Mouse (Mus musculus): ENCODE data around the gene Alkbh4.
"Not testable (repeated sequence)": the region's sequence is repeated elsewhere in the genome, so short reads cannot be mapped to it uniquely, and the experiment has no call there.

The Alkbh4 gene

GRCm38 (mm10) chr5:136135571-136136291 lies at the start of gene Alkbh4, which contains the start of gene Lrwd1:
Alkbh4 (plus strand) TSS chr5:136136146.
Lrwd1 (minus strand) TSS chr5:136136074.
- DNase-seq (ENCODE audit: extremely low spot score, low read depth, low spot score) = peak; percentile 67

GRCm38 (mm10) chr5:136086290-136086689 lies 49.7 kb upstream of the Alkbh4 start:
- no peak for DNase-seq (ENCODE audit: extremely low spot score, low read depth, low spot score)

DNA sequence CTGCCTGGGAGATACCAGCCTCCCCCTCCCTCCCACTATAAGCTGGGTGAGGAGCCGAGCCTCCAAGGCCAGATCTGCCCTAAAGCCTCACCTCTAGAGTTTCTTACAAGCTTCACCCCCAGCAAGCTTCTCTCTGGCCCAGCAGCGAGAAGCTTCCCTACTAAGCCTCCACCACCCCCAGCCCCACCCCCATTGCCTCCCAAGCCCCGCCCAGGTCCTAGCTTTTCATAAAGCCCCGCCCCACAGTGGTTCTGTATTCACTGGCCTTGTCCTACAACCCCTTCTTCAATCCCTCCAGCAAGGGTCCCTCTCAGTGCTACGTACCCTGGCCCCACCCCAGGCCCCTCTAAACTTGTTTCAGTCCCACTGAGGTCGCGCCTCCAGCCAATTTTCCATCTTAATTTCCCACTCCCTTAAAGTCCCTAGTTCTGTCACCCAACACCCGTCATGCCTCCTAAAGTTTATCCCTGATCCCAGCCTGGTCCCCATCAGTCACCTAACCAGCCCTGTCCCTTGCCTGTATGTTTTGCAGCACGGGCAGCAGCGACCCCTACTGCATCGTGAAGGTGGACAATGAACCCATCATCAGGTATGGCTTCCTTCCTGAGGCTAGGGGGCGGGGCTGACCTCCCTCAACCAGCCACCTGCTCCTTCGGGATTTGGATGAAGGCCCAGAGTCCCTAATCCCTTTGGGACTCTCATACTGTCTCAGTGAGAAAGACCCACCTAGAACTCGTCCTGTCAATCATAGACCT lies 46.9 kb upstream of the Alkbh4 start:
- DNase-seq (ENCODE audit: extremely low spot score, low read depth, low spot score) = no peak

- no peak for DNase-seq (ENCODE audit: extremely low spot score, low read depth, low spot score)
Measured at GRCm38 (mm10) chr5:136091927-136092326, 44.0 kb upstream of the Alkbh4 start.

GRCm38 (mm10) chr5:136094249-136095010 lies 41.5 kb upstream of the Alkbh4 start:
- no peak for DNase-seq (ENCODE audit: extremely low spot score, low read depth, low spot score)

GRCm38 (mm10) chr5:136095089-136095488 lies 40.9 kb upstream of the Alkbh4 start:
- no peak for DNase-seq (ENCODE audit: extremely low spot score, low read depth, low spot score)

DNA sequence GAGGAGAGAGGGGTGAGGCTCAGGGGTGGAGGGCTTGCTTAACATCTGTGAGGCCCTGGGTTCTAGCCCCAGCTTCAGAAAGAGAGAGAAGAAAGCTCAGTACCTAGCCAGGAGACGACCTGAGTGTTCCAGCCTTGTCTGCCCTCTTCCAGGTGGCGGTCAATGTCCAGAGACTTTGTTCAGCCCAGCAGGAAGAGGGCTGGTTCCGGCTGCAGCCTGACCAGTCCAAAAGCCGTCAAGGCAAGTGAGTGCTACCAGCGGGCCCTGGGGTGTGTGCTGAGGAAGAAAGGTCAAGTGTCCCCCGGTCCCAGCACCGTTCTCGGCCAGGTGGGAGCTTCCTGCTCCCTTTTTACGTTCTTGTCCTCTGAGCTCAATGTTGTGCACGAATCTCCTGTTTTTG lies 37.4 kb upstream of the Alkbh4 start:
- DNase-seq (ENCODE audit: extremely low spot score, low read depth, low spot score) = no peak

- peak; percentile 57 for DNase-seq (ENCODE audit: extremely low spot score, low read depth, low spot score)
Measured at GRCm38 (mm10) chr5:136102099-136102820, 33.7 kb upstream of the Alkbh4 start.

DNA sequence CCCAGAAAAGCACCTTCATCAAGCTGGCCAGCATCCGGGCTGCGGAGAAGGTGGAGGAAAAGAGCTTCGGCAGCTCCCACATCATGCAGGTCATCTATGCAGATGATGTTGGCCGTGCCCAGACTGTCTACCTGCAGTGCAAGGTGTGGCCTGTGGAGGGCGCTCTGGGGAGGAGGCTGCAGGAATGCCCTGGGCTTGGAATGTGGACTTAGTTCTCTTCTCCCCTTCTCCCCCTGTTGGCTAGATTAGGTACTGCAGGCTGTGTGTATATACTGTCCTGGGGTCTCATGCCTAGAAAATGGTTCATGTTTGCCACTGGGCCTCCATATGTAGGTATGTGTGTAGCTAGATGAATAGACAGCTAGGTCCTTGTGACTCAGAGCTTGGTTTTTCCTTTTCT lies 31.4 kb upstream of the Alkbh4 start:
- no peak for DNase-seq (ENCODE audit: extremely low spot score, low read depth, low spot score)

DNA sequence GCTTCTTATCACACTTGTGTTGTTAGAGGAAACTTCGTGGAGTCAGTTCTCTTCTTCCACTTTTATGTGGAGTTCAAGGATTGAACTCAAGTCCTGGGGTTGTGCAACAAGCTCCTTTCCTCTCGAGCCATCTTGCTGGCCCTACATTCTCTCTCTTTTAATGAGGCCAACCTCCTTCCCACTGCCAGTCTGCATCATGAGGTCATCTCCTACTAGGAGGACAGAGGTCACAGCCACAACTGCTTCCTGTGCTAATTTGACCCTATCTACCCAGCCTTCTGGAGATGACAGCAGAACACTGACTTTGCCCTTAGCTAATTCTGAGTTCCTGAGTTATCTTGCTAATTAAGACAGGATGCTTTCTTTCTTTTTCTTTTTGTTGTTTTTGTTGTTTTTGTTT lies 27.5 kb upstream of the Alkbh4 start:
- DNase-seq (ENCODE audit: extremely low spot score, low read depth, low spot score) = no peak

DNA sequence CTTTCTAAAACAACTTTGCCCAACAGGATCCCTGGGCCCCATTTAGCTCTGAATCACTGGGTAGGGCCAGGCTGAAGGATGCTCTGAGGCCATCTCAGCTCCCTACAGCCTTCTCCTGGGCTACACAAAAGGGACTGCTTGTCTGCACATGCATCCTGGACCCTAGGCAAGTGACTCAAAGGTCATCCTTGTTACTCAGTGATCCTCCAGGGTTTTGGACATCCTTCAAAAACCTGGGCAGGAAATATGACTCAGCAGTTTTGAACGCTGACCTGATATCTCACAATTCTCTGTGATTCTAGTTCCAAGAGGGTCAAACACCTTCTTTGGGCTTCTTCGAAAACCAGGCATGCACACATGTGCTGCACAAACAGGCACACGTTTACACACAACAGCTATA lies 26.9 kb upstream of the Alkbh4 start:
- no peak for DNase-seq (ENCODE audit: extremely low spot score, low read depth, low spot score)

DNA sequence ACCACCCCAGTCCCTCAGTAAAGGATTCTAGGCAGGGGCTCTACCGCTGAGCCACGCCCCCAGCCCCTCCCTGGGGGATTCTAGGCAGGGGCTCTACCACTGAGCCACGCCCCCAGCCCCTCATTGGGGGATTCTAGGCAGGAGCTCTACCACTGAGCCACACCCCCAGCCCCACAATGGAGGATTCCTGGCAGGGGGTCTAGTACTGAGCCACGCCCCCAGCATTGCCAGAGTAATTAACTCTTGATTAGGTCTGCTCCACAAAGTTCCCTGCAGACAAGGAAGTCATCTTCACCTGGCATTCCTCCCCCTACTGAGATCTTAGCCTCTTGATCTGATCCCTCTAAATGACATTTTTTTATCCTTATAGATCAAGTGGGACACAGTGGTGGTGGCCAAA lies 22.4 kb upstream of the Alkbh4 start:
- DNase-seq (ENCODE audit: extremely low spot score, low read depth, low spot score) = not testable (repeated sequence)

- DNase-seq (ENCODE audit: extremely low spot score, low read depth, low spot score) = peak; percentile 83
Measured at GRCm38 (mm10) chr5:136115891-136116783, 19.8 kb upstream of the Alkbh4 start, which contains the start of gene Polr2j. Polr2j (plus strand) TSS chr5:136116631.

DNA sequence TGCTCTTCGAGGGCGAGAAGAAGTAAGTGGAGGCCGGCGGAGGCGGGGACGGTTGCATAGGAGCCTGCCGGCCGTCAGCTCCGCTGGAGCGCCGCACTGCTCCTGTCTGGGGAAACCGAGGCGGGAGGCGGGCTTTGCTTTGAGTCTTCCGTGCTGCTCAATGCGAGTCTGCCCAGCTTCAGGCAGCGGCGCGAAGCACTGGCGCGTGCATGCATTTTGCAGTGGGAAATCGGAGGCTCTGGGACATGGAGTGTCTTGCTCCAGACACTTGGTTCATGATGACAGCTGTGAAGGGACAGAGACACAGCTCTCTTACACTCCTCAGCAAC lies 19.2 kb upstream of the Alkbh4 start:
- no peak for DNase-seq (ENCODE audit: extremely low spot score, low read depth, low spot score)

GRCm38 (mm10) chr5:136122165-136122564 lies 13.8 kb upstream of the Alkbh4 start:
- no peak for DNase-seq (ENCODE audit: extremely low spot score, low read depth, low spot score)

GRCm38 (mm10) chr5:136136292-136136990 lies 495 bp downstream of the Alkbh4 start:
- DNase-seq (ENCODE audit: extremely low spot score, low read depth, low spot score) = no peak

DNA sequence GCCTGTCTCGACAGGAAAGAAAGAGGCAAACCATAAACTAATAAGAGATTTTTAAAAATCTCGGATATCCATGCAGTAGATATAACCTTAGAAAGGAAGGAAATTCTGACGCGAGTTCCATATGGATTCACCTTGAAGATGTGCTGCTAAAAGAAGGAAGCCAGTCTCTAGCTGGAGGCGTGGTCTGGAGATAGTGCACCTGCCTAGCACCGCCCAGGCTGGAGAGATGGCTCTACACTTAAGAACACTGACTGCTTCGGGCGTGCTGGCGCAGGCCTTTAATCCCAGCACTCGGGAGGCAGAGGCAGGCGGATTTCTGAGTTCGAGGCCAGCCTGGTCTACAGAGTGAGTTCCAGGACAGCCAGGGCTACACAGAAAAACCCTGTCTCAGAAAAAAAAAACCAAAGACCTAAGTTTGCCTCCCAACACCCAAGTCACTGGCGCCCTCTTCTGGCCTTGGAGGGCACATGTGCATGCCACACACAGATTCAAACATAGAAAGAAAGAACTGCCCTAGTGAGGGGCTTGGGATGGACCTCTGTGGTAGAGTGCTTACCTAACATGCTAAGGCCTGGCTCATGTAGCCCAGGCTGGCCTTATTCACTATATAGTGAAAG lies 1.8 kb downstream of the Alkbh4 start:
- DNase-seq (ENCODE audit: extremely low spot score, low read depth, low spot score) = no peak

DNA sequence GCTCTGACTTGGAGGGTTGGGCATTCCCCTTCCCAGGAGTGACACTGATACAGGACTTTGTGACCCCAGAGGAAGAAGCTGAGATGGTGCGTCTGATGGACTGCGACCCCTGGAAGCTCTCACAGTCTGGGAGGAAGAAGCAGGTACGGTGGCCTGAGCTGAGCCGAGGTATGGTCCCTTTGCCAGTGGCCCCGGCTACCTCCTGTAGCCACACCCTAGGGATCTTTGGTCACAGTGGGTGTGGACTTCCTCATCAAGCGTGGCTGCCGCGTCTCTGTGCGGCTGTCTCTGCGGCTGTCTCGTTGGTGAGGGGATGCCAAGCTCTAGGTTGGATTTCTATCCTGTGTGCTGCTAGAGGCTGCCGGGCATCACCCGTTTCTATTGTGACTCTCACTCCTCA lies 3.4 kb downstream of the Alkbh4 start:
- DNase-seq (ENCODE audit: extremely low spot score, low read depth, low spot score) = no peak

- no peak for DNase-seq (ENCODE audit: extremely low spot score, low read depth, low spot score)
Measured at GRCm38 (mm10) chr5:136140057-136140482, 4.1 kb downstream of the Alkbh4 start.
